Mouse (Mus musculus) CH12.LX (cell line): ENCODE results near the gene Txk. TPM values are rescaled to one million over a fixed set of nuclear protein-coding genes. Genes with fewer than 3 reads are reported as not detected.

ENCODE experiments used
- DNase-seq: peaks from one replicate; pipeline ENCODE4 v3.0.0-alpha.2; 2013; ENCODE audit errors: extremely low read depth
- H3K27ac ChIP-seq: 2 replicates; pipeline ENCODE4 v1.5.1; 2012; ENCODE audit warnings: low read depth, mild to moderate bottlenecking, control low read depth, moderate library complexity; ENCODE audit not compliant: insufficient read depth
- H3K27me3 ChIP-seq: replicated peaks from 2 replicates; pipeline ENCODE3; 2012; ENCODE audit warnings: inconsistent platforms
- H3K36me3 ChIP-seq, 2 experiments: replicated peaks in 1 of 2; 2 replicates each; pipeline versions ENCODE3 to v1.6.1; 2012; ENCODE audit warnings: inconsistent platforms in 1 of 2, low read length in 1 of 2, mild to moderate bottlenecking in 1 of 2, mixed read lengths in 1 of 2, moderate library complexity in 1 of 2; ENCODE audit not compliant: control insufficient read depth in 1 of 2, insufficient read depth in 1 of 2
- H3K4me1 ChIP-seq, 2 experiments: 2 replicates each; pipeline ENCODE4 v1.6.1; 2012; ENCODE audit warnings: inconsistent platforms in 1 of 2, moderate library complexity in 1 of 2; ENCODE audit not compliant: insufficient read depth in 2 of 2, control insufficient read depth in 1 of 2
- H3K4me2 ChIP-seq: 2 replicates; pipeline ENCODE4 v1.6.1; 2012; ENCODE audit warnings: low read depth, mild to moderate bottlenecking, control low read depth; ENCODE audit not compliant: poor library complexity, insufficient read depth, severe bottlenecking
- H3K4me3 ChIP-seq, 3 experiments: fragments of 150-350 bp in 1 of 3; sonication (generic) in 1 of 3; replicated peaks in 1 of 3; 2 replicates each; pipeline versions ENCODE3 to v1.5.1; 2011 to 2012; ENCODE audit warnings: low read depth in 2 of 3, low read length in 2 of 3, mild to moderate bottlenecking in 2 of 3, moderate library complexity in 2 of 3, control low read depth in 1 of 3, improper control_type of control experiment in 1 of 3, inconsistent platforms in 1 of 3, mixed read lengths in 1 of 3; ENCODE audit not compliant: poor library complexity in 1 of 3
- H3K79me2 ChIP-seq: replicated peaks from 2 replicates; pipeline ENCODE4 v1.6.1; 2012; ENCODE audit warnings: mild to moderate bottlenecking, moderate library complexity; ENCODE audit not compliant: control insufficient read depth, poor library complexity, insufficient read depth, severe bottlenecking; ENCODE audit errors: extremely low read depth
- H3K9ac ChIP-seq: 2 replicates; pipeline ENCODE4 v1.6.1; 2012; ENCODE audit warnings: low read depth, mild to moderate bottlenecking, control low read depth, moderate library complexity; ENCODE audit not compliant: insufficient read depth
- H3K9me3 ChIP-seq: replicated peaks from 2 replicates; pipeline ENCODE3; 2012; ENCODE audit warnings: low read length, inconsistent platforms, mixed read lengths
- BHLHE40 ChIP-seq: IDR thresholded peaks from 2 replicates; pipeline ENCODE4 v1.6.1; 2011; ENCODE audit warnings: mild to moderate bottlenecking, low read depth, low read length, improper control_type of control experiment
- CHD2 ChIP-seq: IDR thresholded peaks from 2 replicates; pipeline ENCODE4 v1.6.1; 2011; ENCODE audit warnings: low read length, improper control_type of control experiment
- CTCF ChIP-seq, 2 experiments: IDR thresholded peaks in 1 of 2; conservative IDR thresholded peaks in 1 of 2; 2 replicates each; pipeline ENCODE4 v1.5.1; 2011 to 2012; ENCODE audit warnings: low read depth in 2 of 2, low read length in 2 of 2, improper control_type of control experiment in 1 of 2, inconsistent platforms in 1 of 2, mild to moderate bottlenecking in 1 of 2, moderate library complexity in 1 of 2
- ETS1 ChIP-seq: conservative IDR thresholded peaks from 2 replicates; pipeline ENCODE4 v1.6.1; 2012; ENCODE audit warnings: low read depth, mild to moderate bottlenecking, inconsistent platforms, low read length, improper control_type of control experiment, moderate library complexity
- GABPA ChIP-seq: IDR thresholded peaks from 2 replicates; pipeline ENCODE4 v1.6.1; 2012; ENCODE audit warnings: low read depth, low read length, improper control_type of control experiment, inconsistent platforms; ENCODE audit not compliant: insufficient replicate concordance
- HCFC1 ChIP-seq: IDR thresholded peaks from 2 replicates; pipeline ENCODE4 v1.6.1; 2012; ENCODE audit warnings: low read depth, mild to moderate bottlenecking, inconsistent platforms, low read length, improper control_type of control experiment
- JUN ChIP-seq: IDR thresholded peaks from 2 replicates; pipeline ENCODE4 v1.6.1; 2011; ENCODE audit warnings: low read depth, mild to moderate bottlenecking, low read length, improper control_type of control experiment, moderate library complexity; ENCODE audit not compliant: insufficient read depth
- JUND ChIP-seq: conservative IDR thresholded peaks from 2 replicates; pipeline ENCODE4 v1.6.1; 2011; ENCODE audit warnings: low read depth, low read length, improper control_type of control experiment
- KAT2A ChIP-seq: IDR thresholded peaks from 2 replicates; pipeline ENCODE4 v1.6.1; 2012; ENCODE audit warnings: low read length, improper control_type of control experiment, inconsistent platforms; ENCODE audit not compliant: insufficient replicate concordance
- MAX ChIP-seq: IDR thresholded peaks from 2 replicates; pipeline ENCODE4 v1.6.1; 2011; ENCODE audit warnings: low read length, improper control_type of control experiment
- MEF2A ChIP-seq: IDR thresholded peaks from 2 replicates; pipeline ENCODE4 v1.6.1; 2014; ENCODE audit warnings: low read depth, mild to moderate bottlenecking, inconsistent platforms, low read length, improper control_type of control experiment, borderline replicate concordance
- PAX5 ChIP-seq: IDR thresholded peaks from 2 replicates; pipeline ENCODE4 v1.6.1; 2012; ENCODE audit warnings: low read length, inconsistent platforms, mixed read lengths
- RCOR1 ChIP-seq: conservative IDR thresholded peaks from 2 replicates; pipeline ENCODE4 v1.6.1; 2012; ENCODE audit warnings: low read depth, mild to moderate bottlenecking, inconsistent platforms, low read length, improper control_type of control experiment
- TBP ChIP-seq: conservative IDR thresholded peaks from 2 replicates; pipeline ENCODE4 v1.6.1; 2011; ENCODE audit warnings: low read depth, low read length, improper control_type of control experiment
- TCF12 ChIP-seq: IDR thresholded peaks from 2 replicates; pipeline ENCODE4 v1.6.1; 2014; ENCODE audit warnings: low read depth, mild to moderate bottlenecking, inconsistent platforms, low read length, improper control_type of control experiment
- USF1 ChIP-seq: IDR thresholded peaks from 2 replicates; pipeline ENCODE4 v1.6.1; 2014; ENCODE audit warnings: low read depth, mild to moderate bottlenecking, inconsistent platforms, low read length, improper control_type of control experiment
- USF2 ChIP-seq: conservative IDR thresholded peaks from 2 replicates; pipeline ENCODE4 v1.6.1; 2011; ENCODE audit warnings: low read depth, low read length, improper control_type of control experiment
- ZC3H11A ChIP-seq: IDR thresholded peaks from 2 replicates; pipeline ENCODE4 v1.6.1; 2012; ENCODE audit warnings: low read depth, mild to moderate bottlenecking, inconsistent platforms, low read length, improper control_type of control experiment
- ZKSCAN1 ChIP-seq: IDR thresholded peaks from 2 replicates; pipeline ENCODE4 v1.6.1; 2012; ENCODE audit warnings: low read depth, inconsistent platforms, low read length, improper control_type of control experiment, borderline replicate concordance
- ZNF384 ChIP-seq: IDR thresholded peaks from 2 replicates; pipeline ENCODE4 v1.6.1; 2012; ENCODE audit warnings: low read depth, low read length, improper control_type of control experiment, inconsistent platforms
- dilution Hi-C: fragments of 300-500 bp; cut with MboI; formaldehyde crosslinking; loops from 2 replicates; pipeline ENCODE4 v1.14.3; 2020; ENCODE audit warnings: low sequenced_read_pairs; ENCODE audit not compliant: extremely low pct_unique_long_range_greater_than_20kb, extremely low pct_ligation_motif_present
- in situ Hi-C: fragments of 300-500 bp; cut with MboI; formaldehyde crosslinking; loops from 3 replicates; pipeline ENCODE4 v1.14.3; 2019; ENCODE audit warnings: low sequenced_read_pairs, low pct_ligation_motif_present, low pct_unique_long_range_greater_than_20kb, mixed read lengths
- polyA plus RNA-seq: library from polyadenylated mRNA; unstranded; fragments of >175 nt; gene quantifications from 2 replicates; pipeline ENCODE4 v1.2.1, GENCODE M21; 2012; ENCODE audit warnings: low read depth; ENCODE audit not compliant: insufficient read length
- total RNA-seq, 2 experiments: library from RNA; depleted of rRNA; stranded (reverse); fragments of 300-350 nt in 1 of 2; fragments of >200 nt in 1 of 2; gene quantifications; 2 replicates each; pipeline ENCODE4 v1.2.3; 2012 to 2014

Gene Txk
- total and polyA plus RNA-seq, 3 experiments: 0.08 to 0.11 TPM; not detected in 1

GRCm38 (mm10) chr5:72747384-72747783 lies 5.2 kb downstream of the Txk start:
- H3K9ac ChIP-seq: no peak overlapping the region
- H3K4me3 ChIP-seq: no peak overlapping the region
- no peaks in the 10 kb centered on the region for H3K79me2 ChIP-seq
- dilution Hi-C loops: no loop called here
- H3K27ac ChIP-seq: no peak overlapping the region
- peaks cover 0 to under 1% of the 10 kb centered on the region in 2 experiments for H3K36me3 ChIP-seq
- no peak overlapping the region for H3K4me2 ChIP-seq
- no peaks in the 10 kb centered on the region for H3K9me3 ChIP-seq
- no peak for TF ChIP-seq MEF2A
- no peak for TF ChIP-seq ZC3H11A
- TF ChIP-seq PAX5: no peak
- TF ChIP-seq BHLHE40: no peak
- TF ChIP-seq TCF12: no peak
- TF ChIP-seq USF1: no peak
- TF ChIP-seq CHD2: no peak
- no peak for TF ChIP-seq KAT2A
- TF ChIP-seq ETS1: no peak
- no peak for TF ChIP-seq JUN
- no peak for TF ChIP-seq JUND
- TF ChIP-seq ZKSCAN1: no peak
- no peak for TF ChIP-seq ZNF384
- TF ChIP-seq USF2: no peak
- no peak for TF ChIP-seq MAX
- H3K4me1 ChIP-seq: peaks cover 0 to 3% of the 10 kb centered on the region in 2 experiments; a peak in 1 of 4 replicates
- no peaks in the 10 kb centered on the region for H3K27me3 ChIP-seq
- DNase-seq: no peak
- in situ Hi-C loops: no loop called here

- H3K27me3 ChIP-seq: no peaks in the 10 kb centered on the region
- in situ Hi-C loops: no loop called here
- H3K4me1 ChIP-seq: no peaks in the 10 kb centered on the region
- dilution Hi-C loops: no loop called here
- no peak overlapping the region for H3K9ac ChIP-seq
- H3K79me2 ChIP-seq: no peaks in the 10 kb centered on the region
- TF ChIP-seq CTCF (conservative IDR thresholded peaks at IDR 0.05 in 1 of 2, IDR thresholded peaks at IDR 0.05 in 1 of 2; ENCODE audit: low read depth in 2 of 2, low read length in 2 of 2): no peak
- TF ChIP-seq ETS1: no peak
- no peak for TF ChIP-seq HCFC1
- no peak for TF ChIP-seq TBP
- TF ChIP-seq RCOR1: no peak
- TF ChIP-seq GABPA: no peak
- no peak overlapping the region for H3K4me3 ChIP-seq
- DNase-seq: no peak
- H3K9me3 ChIP-seq: no peaks in the 10 kb centered on the region
- H3K27ac ChIP-seq: no peak overlapping the region
- H3K36me3 ChIP-seq: no peaks in the 10 kb centered on the region
- H3K4me2 ChIP-seq: no peak overlapping the region
These were observed 6.1 kb downstream of the Txk start for GRCm38 (mm10) chr5:72746461-72746860.
